Mouse (Mus musculus) C2C12 (cell line): Measurements from ENCODE around the gene Gss.
"Not testable (repeated sequence)": the region's sequence is repeated elsewhere in the genome, so short reads cannot be mapped to it uniquely, and the experiment has no call there.

Experiments
- CTCF ChIP-seq: IDR thresholded peaks from one replicate; pipeline ENCODE4 v1.5.1; 2011; ENCODE audit not compliant: control insufficient read depth, insufficient read depth, insufficient read length
- MYOD1 ChIP-seq: IDR thresholded peaks from one replicate; pipeline ENCODE4 v1.6.1; 2011; ENCODE audit warnings: low read depth; ENCODE audit not compliant: control insufficient read depth, insufficient read length

- not testable (repeated sequence) for TF ChIP-seq MYOD1, CTCF
Observed at GRCm38 (mm10) chr2:155538463-155539057, 54.0 kb downstream of the Gss start.
